In the genomic region with DNA sequence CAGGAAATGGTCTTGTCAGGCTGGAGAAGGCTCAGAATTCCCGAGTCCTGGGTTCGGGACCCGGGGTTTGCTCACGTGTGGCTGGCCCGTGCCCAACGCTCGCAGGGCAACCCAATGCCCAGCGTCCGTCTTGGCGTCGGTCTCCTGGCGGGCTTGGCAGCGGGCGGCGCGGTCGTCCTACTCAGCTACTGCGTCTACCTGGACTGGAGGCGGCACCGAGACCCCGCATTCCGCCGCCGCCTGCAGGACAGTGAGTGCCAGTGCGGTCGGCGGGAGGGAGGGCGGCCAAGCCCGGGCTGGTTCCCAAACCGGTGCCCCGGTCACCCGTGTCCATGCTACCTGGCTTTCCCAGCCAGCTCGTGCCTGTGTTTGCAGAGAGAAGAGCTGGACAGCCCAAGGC, we compare ENCODE assay signal across 10 mouse cellular contexts. TPM values are rescaled to one million over a fixed set of nuclear protein-coding genes. Genes with fewer than 3 reads are reported as not detected.
DNase-seq lines count a peak whose midpoint lies in the region.
"Had no signal": no experiment of that assay in that cellular context is flagged by ENCODE, and none has a peak within 500 bp of the region (broad histone marks: within the 10 kb centered on the region; RNA-seq: fewer than 3 reads in every experiment).

A gene (plus strand): TSS at position 98 of the 400 bp plus-strand sequence.

- peaks cover 25% of the 10 kb centered on the region for H3K4me1 ChIP-seq in megakaryocyte, embryonic 14.5 days

- peak within 1 kb of the TSS; percentile 17 for H3K4me3 ChIP-seq in megakaryocyte, embryonic 14.5 days (replicated peaks)

- no peaks in the 10 kb centered on the region for H3K27me3 ChIP-seq in megakaryocyte, embryonic 14.5 days (replicated peaks)

- intact Hi-C loops in heart, postnatal 14 days (cut with DNase I): no loop called here
- intact Hi-C loops in left cerebral cortex, postnatal 25 days (cut with DNase I): no loop called here

- H3K36me3 ChIP-seq in megakaryocyte, embryonic 14.5 days (replicated peaks; ENCODE audit: low read length): no peaks in the 10 kb centered on the region
- H3K36me3 ChIP-seq: G1E had no signal

- no peaks in the 10 kb centered on the region for H3K9me3 ChIP-seq in megakaryocyte, embryonic 14.5 days
- H3K9me3 ChIP-seq: G1E had no signal

- DNase-seq in ovary, postnatal 10 days (ENCODE audit: low spot score): peak; percentile 5
- DNase-seq in ovary, adult 18-20 months (ENCODE audit: low spot score): no peak
- DNase-seq in embryo, embryonic 11 days: peak; percentile 65
- DNase-seq in heart, postnatal 14 days: peak; percentile 48 to 60
- peak; percentile 82 to 87 for DNase-seq in kidney, postnatal 36 days
- DNase-seq in testis, postnatal 10 days (ENCODE audit: low spot score): peak; percentile 62
- DNase-seq in left cerebral cortex, postnatal 25 days (ENCODE audit: low spot score in 2 of 2): no peak

RNA-seq across cellular contexts. Expression of the gene that starts here (rescaled TPM):
- 1 to 10 TPM; 1.3 to 2.4 TPM for total RNA-seq in heart, postnatal 14 days (2021)
- polyA plus RNA-seq in megakaryocyte, embryonic 14.5 days (2012; ENCODE audit: insufficient read depth, low replicate concordance): not detected in 2 replicates
- total RNA-seq in left cerebral cortex, postnatal 25 days (2021): not detected
- total RNA-seq: G1E; left cerebral cortex, postnatal 10 days had no signal
- polyA plus RNA-seq: G1E had no signal

Comparison
In these comparisons a context has a peak if more than half of its experiments do, and no peak if none do; other contexts are left out.
1. DNase-seq: peak in ovary, postnatal 10 days (single experiment), embryo, embryonic 11 days (single experiment), heart, postnatal 14 days (2 of 2), kidney, postnatal 36 days (2 of 2) and testis, postnatal 10 days (single experiment); none in ovary, adult 18-20 months (single experiment) and left cerebral cortex, postnatal 25 days (0 of 2).